Mouse (Mus musculus) C2C12 (cell line): Measurements from ENCODE around the gene Olfr764-ps1.
"Not testable (repeated sequence)": the region's sequence is repeated elsewhere in the genome, so short reads cannot be mapped to it uniquely, and the experiment has no call there.

ENCODE experiments used
- CEBPB ChIP-seq: IDR thresholded peaks from one replicate; pipeline ENCODE4 v1.6.1; 2011; ENCODE audit warnings: low read depth, mild to moderate bottlenecking, control low read depth, moderate library complexity
- CTCF ChIP-seq: IDR thresholded peaks from one replicate; pipeline ENCODE4 v1.5.1; 2011; ENCODE audit not compliant: control insufficient read depth, insufficient read depth, insufficient read length
- FOSL1 ChIP-seq: IDR thresholded peaks from one replicate; pipeline ENCODE4 v1.8.0; 2011; ENCODE audit warnings: mild to moderate bottlenecking, low read length; ENCODE audit not compliant: poor library complexity, insufficient read depth, severe bottlenecking
- MAX ChIP-seq: IDR thresholded peaks from one replicate; pipeline ENCODE4 v1.6.1; 2011; ENCODE audit warnings: mild to moderate bottlenecking, control low read depth
- MYOD1 ChIP-seq: IDR thresholded peaks from one replicate; pipeline ENCODE4 v1.6.1; 2011; ENCODE audit warnings: low read depth; ENCODE audit not compliant: control insufficient read depth, insufficient read length
- MYOG ChIP-seq: IDR thresholded peaks from one replicate; pipeline ENCODE4 v1.6.1; 2011; ENCODE audit not compliant: control insufficient read depth, insufficient read length; ENCODE audit errors: extremely low read depth

- TF ChIP-seq CTCF, MYOG, FOSL1, MYOD1, MAX, CEBPB: not testable (repeated sequence)
These were observed 49.4 kb downstream of the Olfr764-ps1 start for GRCm38 (mm10) chr10:128990129-128990850.
